Mouse (Mus musculus) cortical plate, adult 2 months (tissue): ENCODE results near the gene B3galt4. TPM values are rescaled to one million over a fixed set of nuclear protein-coding genes. Genes with fewer than 3 reads are reported as not detected.

ENCODE experiments used
- H3K27ac ChIP-seq: fragments of 200-500 bp; 2 replicates; pipeline ENCODE4 v1.5.1; 2012; ENCODE audit warnings: low read length, control low read depth, inconsistent platforms; ENCODE audit not compliant: insufficient read depth
- H3K4me1 ChIP-seq: fragments of 200-500 bp; 2 replicates; pipeline ENCODE4 v1.6.1; 2011; ENCODE audit warnings: low read length; ENCODE audit not compliant: control insufficient read depth, insufficient read depth
- H3K4me3 ChIP-seq: fragments of 200-500 bp; 2 replicates; pipeline ENCODE4 v1.5.1; 2011; ENCODE audit warnings: mild to moderate bottlenecking, low read length, control low read depth; ENCODE audit not compliant: insufficient read depth
- CTCF ChIP-seq: fragments of 200-500 bp; IDR thresholded peaks from 2 replicates; pipeline ENCODE4 v1.5.1; 2011; ENCODE audit warnings: mild to moderate bottlenecking, control low read depth, low read length; ENCODE audit not compliant: insufficient read depth; ENCODE audit errors: extremely low read depth
- POLR2A ChIP-seq: fragments of 200-500 bp; IDR thresholded peaks from 2 replicates; pipeline ENCODE4 v1.6.1; 2011; ENCODE audit warnings: mild to moderate bottlenecking, low read length, control low read depth; ENCODE audit not compliant: insufficient read depth; ENCODE audit errors: extremely low read depth
- polyA plus RNA-seq: library from polyadenylated mRNA; depleted of rRNA; stranded (reverse); fragments of >200 nt; gene quantifications from 2 replicates; pipeline ENCODE4 v1.2.3, GENCODE M21; 2012; rRNA removed

Gene B3galt4
- polyA plus RNA-seq, 1 experiment: 7.0 TPM

DNA sequence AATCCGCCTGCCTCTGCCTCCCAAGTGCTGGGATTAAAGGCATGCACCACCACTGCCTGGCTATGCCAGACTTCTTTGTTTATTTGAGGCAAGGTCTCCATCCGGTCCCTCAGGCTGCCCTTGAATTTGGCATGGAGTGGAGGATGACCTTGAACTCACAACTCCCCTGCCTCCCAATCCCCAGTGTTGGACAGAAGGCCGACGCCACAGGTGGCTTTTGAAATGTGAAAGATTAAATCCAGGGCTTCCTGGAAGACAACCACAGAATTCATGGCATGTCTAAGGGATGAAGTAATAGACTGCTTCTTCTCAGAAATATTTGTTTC, 50.3 kb downstream of the B3galt4 start:
- TF ChIP-seq CTCF (no peak), POLR2A (no peak)
- H3K4me1 ChIP-seq: no peaks in the 10 kb centered on the region

GRCm38 (mm10) chr17:33900281-33900988, 50.9 kb downstream of the B3galt4 start:
- TF ChIP-seq CTCF (no peak), POLR2A (no peak)
- Histone ChIP-seq H3K4me3 (no peak overlapping the region), H3K27ac (no peak overlapping the region), H3K4me1 (no peaks in the 10 kb centered on the region)

More for the DNA sequence above, 50.3 kb downstream of the B3galt4 start:
- no peak overlapping the region for H3K27ac ChIP-seq
- H3K4me3 ChIP-seq: no peak overlapping the region

Other genes with a start within 250 kb of the B3galt4 start
- 127 and 137 TPM in 2 replicates for gene March2, start 232.8 kb downstream of the B3galt4 start, polyA plus RNA-seq
- 470 and 487 TPM in 2 replicates for gene Rab11b, start 191.0 kb downstream of the B3galt4 start, polyA plus RNA-seq
- 2.4 and 2.9 TPM in 2 replicates for gene Angptl4, start 169.7 kb downstream of the B3galt4 start, polyA plus RNA-seq
- 59.0 and 69.7 TPM in 2 replicates for gene Kank3, start 141.0 kb downstream of the B3galt4 start, polyA plus RNA-seq
- 587 and 641 TPM in 2 replicates for gene Rps28, start 126.9 kb downstream of the B3galt4 start, polyA plus RNA-seq
- gene Ndufa7, start 126.9 kb downstream of the B3galt4 start, polyA plus RNA-seq: 304 and 328 TPM in 2 replicates
- gene Cd320, start 108.4 kb downstream of the B3galt4 start, polyA plus RNA-seq: 30.0 and 33.0 TPM in 2 replicates
- gene Gm7029, start 77.7 kb downstream of the B3galt4 start, polyA plus RNA-seq: not detected in 2 replicates
- gene Kifc1, start 60.8 kb downstream of the B3galt4 start, polyA plus RNA-seq: 2.0 and 2.3 TPM in 2 replicates
- gene Platr17, start 46.4 kb downstream of the B3galt4 start, polyA plus RNA-seq: 1.7 TPM in 2 replicates
- gene Daxx, start 42.1 kb downstream of the B3galt4 start, polyA plus RNA-seq: 27.2 and 27.4 TPM in 2 replicates
- 22.1 and 22.3 TPM in 2 replicates for gene Tapbp, start 35.6 kb downstream of the B3galt4 start, polyA plus RNA-seq
- gene Zbtb22, start 35.6 kb downstream of the B3galt4 start, polyA plus RNA-seq: 31.9 and 33.5 TPM in 2 replicates
- 164 and 177 TPM in 2 replicates for gene Rgl2, start 21.9 kb downstream of the B3galt4 start, polyA plus RNA-seq
- 113 and 116 TPM in 2 replicates for gene Pfdn6, start 11.1 kb downstream of the B3galt4 start, polyA plus RNA-seq
- gene Wdr46, start 10.8 kb downstream of the B3galt4 start, polyA plus RNA-seq: 13.5 TPM in 2 replicates
- gene Vps52, start 4.3 kb upstream of the B3galt4 start, polyA plus RNA-seq: 79.3 and 82.2 TPM in 2 replicates
- gene Rps18, start 4.5 kb upstream of the B3galt4 start, polyA plus RNA-seq: 410 and 435 TPM in 2 replicates
- gene H2-K1, start 48.9 kb upstream of the B3galt4 start, polyA plus RNA-seq: 72.2 and 79.0 TPM in 2 replicates
- 73.1 and 73.2 TPM in 2 replicates for gene Ring1, start 73.2 kb upstream of the B3galt4 start, polyA plus RNA-seq
- 59.6 and 61.7 TPM in 2 replicates for gene H2-Ke6, start 76.6 kb upstream of the B3galt4 start, polyA plus RNA-seq
- gene Slc39a7, start 80.2 kb upstream of the B3galt4 start, polyA plus RNA-seq: 92.7 and 103 TPM in 2 replicates
- 78.5 and 81.5 TPM in 2 replicates for gene Rxrb, start 80.3 kb upstream of the B3galt4 start, polyA plus RNA-seq
- 9.3 and 12.1 TPM in 2 replicates for gene Col11a2, start 87.9 kb upstream of the B3galt4 start, polyA plus RNA-seq
- 1.4 and 1.7 TPM in 2 replicates for gene H2-Oa, start 140.9 kb upstream of the B3galt4 start, polyA plus RNA-seq
- gene H2-DMa, start 168.1 kb upstream of the B3galt4 start, polyA plus RNA-seq: 27.3 and 29.4 TPM in 2 replicates
- gene Brd2, start 171.1 kb upstream of the B3galt4 start, polyA plus RNA-seq: 181 and 184 TPM in 2 replicates
- 0.79 and 0.84 TPM in 2 replicates for gene H2-DMb2, start 191.8 kb upstream of the B3galt4 start, polyA plus RNA-seq
- 3.6 and 4.5 TPM in 2 replicates for gene H2-DMb1, start 201.6 kb upstream of the B3galt4 start, polyA plus RNA-seq
- 2.7 and 3.4 TPM in 2 replicates for gene Tap1, start 236.1 kb upstream of the B3galt4 start, polyA plus RNA-seq
- 3.0 and 3.8 TPM in 2 replicates for gene Psmb9, start 236.3 kb upstream of the B3galt4 start, polyA plus RNA-seq
- gene Psmb8, start 246.2 kb upstream of the B3galt4 start, polyA plus RNA-seq: 8.7 and 10.1 TPM in 2 replicates